Mouse (Mus musculus) hindbrain, embryonic 11.5 days (tissue): ENCODE measurements around the gene Rbbp8nl. TPM values are rescaled to one million over a fixed set of nuclear protein-coding genes. Genes with fewer than 3 reads are reported as not detected.

Experiments
- ATAC-seq: fragments of 200-750 bp; cut with Nextera tagmentation; 2 replicates; pipeline ENCODE4 v1.8.0; 2017; ENCODE audit warnings: mild to moderate bottlenecking, moderate TSS enrichment, moderate library complexity; ENCODE audit not compliant: low FRiP score
- DNase-seq: peaks from one replicate; pipeline ENCODE4 v3.0.0-alpha.2; 2015; ENCODE audit warnings: low spot score
- H3K27ac ChIP-seq: fragments of 300-500 bp; sonication (generic); 2 replicates; pipeline ENCODE4 v1.5.1; 2014; ENCODE audit warnings: mild to moderate bottlenecking, low read depth, low read length
- H3K27me3 ChIP-seq: fragments of 300-500 bp; sonication (generic); 2 replicates; pipeline ENCODE4 v1.6.1; 2014; ENCODE audit warnings: mild to moderate bottlenecking, low read length, moderate library complexity, mixed read lengths; ENCODE audit not compliant: control insufficient read depth, insufficient read depth
- H3K36me3 ChIP-seq: fragments of 300-500 bp; sonication (generic); 2 replicates; pipeline ENCODE4 v1.6.1; 2014; ENCODE audit warnings: mild to moderate bottlenecking, low read length, moderate library complexity, mixed read lengths; ENCODE audit not compliant: control insufficient read depth, insufficient read depth
- H3K4me1 ChIP-seq: fragments of 300-500 bp; sonication (generic); replicated peaks from 2 replicates; pipeline ENCODE4 v1.6.1; 2014; ENCODE audit warnings: low read length, mixed read lengths; ENCODE audit not compliant: control insufficient read depth, insufficient read depth
- H3K4me2 ChIP-seq: fragments of 300-500 bp; sonication (generic); replicated peaks from 2 replicates; pipeline ENCODE4 v1.6.1; 2014; ENCODE audit warnings: mild to moderate bottlenecking, low read depth, low read length
- H3K4me3 ChIP-seq: fragments of 300-500 bp; sonication (generic); 2 replicates; pipeline ENCODE4 v1.5.1; 2014; ENCODE audit warnings: low read depth, low read length
- H3K9ac ChIP-seq: fragments of 300-500 bp; sonication (generic); 2 replicates; pipeline ENCODE4 v1.6.1; 2014; ENCODE audit warnings: low read depth, low read length
- H3K9me3 ChIP-seq: fragments of 300-500 bp; sonication (generic); 2 replicates; pipeline ENCODE4 v1.6.1; 2016; ENCODE audit warnings: low read length; ENCODE audit not compliant: control insufficient read depth
- WGBS: fragments of 180-500 bp; shearing (Covaris S2); extraction: QIAGEN DNeasy Blood & Tissue Kit; methylation state at CpG from one replicate; pipeline ENCODE4 v1.1.7; 2014; 5-methylcytosine and 5-hydroxymethylcytosine counted together
- polyA plus RNA-seq: library from polyadenylated mRNA; unstranded; fragments of >200 nt; fragmentation: Nextera tagmentation; extraction: Ambion mirVana; gene quantifications from 2 replicates; pipeline ENCODE4 v1.2.1, GENCODE M21; 2014

The Rbbp8nl gene
- polyA plus RNA-seq = 0.08 TPM in 1 of 2 replicates, not detected in the other

- H3K4me2 ChIP-seq = no peak within 1 kb of the TSS
- H3K9ac ChIP-seq = no peak within 1 kb of the TSS
- WGBS = 43% methylated on average over 16 of the region's 16 CpGs
- no peak for ATAC-seq
- no peaks in the 10 kb centered on the region for H3K36me3 ChIP-seq
- no peak within 1 kb of the TSS for H3K27ac ChIP-seq
- H3K4me1 ChIP-seq = no peaks in the 10 kb centered on the region
- H3K4me3 ChIP-seq = no peak within 1 kb of the TSS
- no peaks in the 10 kb centered on the region for H3K9me3 ChIP-seq
- peak; percentile 33 for DNase-seq
- no peaks in the 10 kb centered on the region for H3K27me3 ChIP-seq
Observed at GRCm38 (mm10) chr2:180289440-180290108, at the start of gene Rbbp8nl. TSS of gene Rbbp8nl (minus strand) at chr2:180289879.

GRCm38 (mm10) chr2:180334551-180334986 lies 44.9 kb upstream of the Rbbp8nl start, which contains the start of gene Gata5:
TSS of gene Gata5 (minus strand) at chr2:180334699.
- H3K27me3 ChIP-seq = peaks cover 44% of the 10 kb centered on the region
- H3K4me2 ChIP-seq = peak within 1 kb of the TSS; percentile 63
- no peaks in the 10 kb centered on the region for H3K9me3 ChIP-seq
- under 1% methylated on average over 33 of the region's 33 CpGs for WGBS
- no peaks in the 10 kb centered on the region for H3K36me3 ChIP-seq
- DNase-seq (no peak), ATAC-seq (peak; percentile 60)
- H3K9ac ChIP-seq = peak within 1 kb of the TSS; percentile 23; the same call in 1 of the 2 replicates
- H3K4me1 ChIP-seq = peaks cover 7% of the 10 kb centered on the region; the same call in 1 of the 2 replicates
- H3K27ac ChIP-seq = no peak within 1 kb of the TSS
- H3K4me3 ChIP-seq = peak within 1 kb of the TSS; percentile 28

GRCm38 (mm10) chr2:180333778-180334550 lies 44.3 kb upstream of the Rbbp8nl start:
- H3K27me3 ChIP-seq = peaks cover 44% of the 10 kb centered on the region
- H3K9me3 ChIP-seq = no peaks in the 10 kb centered on the region
- H3K4me3 ChIP-seq = peak overlapping the region; percentile 28
- peaks cover 7% of the 10 kb centered on the region; the same call in 1 of the 2 replicates for H3K4me1 ChIP-seq
- no peak overlapping the region for H3K9ac ChIP-seq
- no peaks in the 10 kb centered on the region for H3K36me3 ChIP-seq
- H3K4me2 ChIP-seq = peak overlapping the region; percentile 63
- ATAC-seq (no peak; the same call in 1 of the 2 replicates), DNase-seq (peak; percentile 66)
- H3K27ac ChIP-seq = no peak overlapping the region
- 1% methylated on average over 66 of the region's 69 CpGs for WGBS

GRCm38 (mm10) chr2:180329466-180329865 lies 39.8 kb upstream of the Rbbp8nl start:
- Histone ChIP-seq H3K4me2 (no peak overlapping the region), H3K36me3 (no peaks in the 10 kb centered on the region), H3K4me3 (no peak overlapping the region), H3K9ac (no peak overlapping the region), H3K9me3 (no peaks in the 10 kb centered on the region), H3K27ac (no peak overlapping the region), H3K4me1 (peaks cover 3% of the 10 kb centered on the region; the same call in 1 of the 2 replicates), H3K27me3 (peaks cover 26% of the 10 kb centered on the region)
- ATAC-seq (no peak), DNase-seq (no peak)
- WGBS = 85% methylated on average over 1 of the region's 1 CpGs

- ATAC-seq (no peak; the same call in 1 of the 2 replicates), DNase-seq (no peak)
- H3K9me3 ChIP-seq = no peaks in the 10 kb centered on the region
Observed at GRCm38 (mm10) chr2:180322674-180323355, 33.1 kb upstream of the Rbbp8nl start.

GRCm38 (mm10) chr2:180320216-180320615 lies 30.5 kb upstream of the Rbbp8nl start:
- no peak for ATAC-seq
- H3K9me3 ChIP-seq = no peaks in the 10 kb centered on the region
- H3K9ac ChIP-seq = no peak overlapping the region
- 80% methylated on average over 4 of the region's 4 CpGs for WGBS
- no peak overlapping the region for H3K4me2 ChIP-seq
- H3K4me1 ChIP-seq = no peaks in the 10 kb centered on the region
- no peaks in the 10 kb centered on the region for H3K27me3 ChIP-seq
- H3K27ac ChIP-seq = no peak overlapping the region
- H3K36me3 ChIP-seq = no peaks in the 10 kb centered on the region
- no peak overlapping the region for H3K4me3 ChIP-seq
- no peak for DNase-seq

More at GRCm38 (mm10) chr2:180322674-180323355, 33.1 kb upstream of the Rbbp8nl start:
- no peak overlapping the region for H3K4me3 ChIP-seq
- no peak overlapping the region for H3K27ac ChIP-seq
- H3K4me1 ChIP-seq = no peaks in the 10 kb centered on the region
- H3K27me3 ChIP-seq = no peaks in the 10 kb centered on the region
- H3K9ac ChIP-seq = no peak overlapping the region
- no peaks in the 10 kb centered on the region for H3K36me3 ChIP-seq
- no peak overlapping the region for H3K4me2 ChIP-seq
- WGBS = 24% methylated on average over 14 of the region's 14 CpGs

- WGBS = 82% methylated on average over 7 of the region's 7 CpGs
- no peak overlapping the region for H3K27ac ChIP-seq
- DNase-seq = no peak
Observed at GRCm38 (mm10) chr2:180317591-180317990, 27.9 kb upstream of the Rbbp8nl start.

GRCm38 (mm10) chr2:180314292-180314691 lies 24.6 kb upstream of the Rbbp8nl start:
- H3K36me3 ChIP-seq = no peaks in the 10 kb centered on the region
- H3K9ac ChIP-seq = no peak overlapping the region
- H3K4me1 ChIP-seq = no peaks in the 10 kb centered on the region
- no peak overlapping the region for H3K4me2 ChIP-seq
- no peaks in the 10 kb centered on the region for H3K27me3 ChIP-seq
- WGBS = 85% methylated on average over 2 of the region's 2 CpGs
- no peak overlapping the region for H3K4me3 ChIP-seq
- no peaks in the 10 kb centered on the region for H3K9me3 ChIP-seq
- no peak for ATAC-seq
- no peak overlapping the region for H3K27ac ChIP-seq
- DNase-seq = no peak

More at GRCm38 (mm10) chr2:180317591-180317990, 27.9 kb upstream of the Rbbp8nl start:
- H3K4me1 ChIP-seq = no peaks in the 10 kb centered on the region
- H3K27me3 ChIP-seq = no peaks in the 10 kb centered on the region
- ATAC-seq = no peak
- no peak overlapping the region for H3K9ac ChIP-seq
- H3K36me3 ChIP-seq = no peaks in the 10 kb centered on the region
- H3K4me3 ChIP-seq = no peak overlapping the region
- no peaks in the 10 kb centered on the region for H3K9me3 ChIP-seq
- no peak overlapping the region for H3K4me2 ChIP-seq
